ENCODE assay signal across 8 mouse cellular contexts in the genomic region with DNA sequence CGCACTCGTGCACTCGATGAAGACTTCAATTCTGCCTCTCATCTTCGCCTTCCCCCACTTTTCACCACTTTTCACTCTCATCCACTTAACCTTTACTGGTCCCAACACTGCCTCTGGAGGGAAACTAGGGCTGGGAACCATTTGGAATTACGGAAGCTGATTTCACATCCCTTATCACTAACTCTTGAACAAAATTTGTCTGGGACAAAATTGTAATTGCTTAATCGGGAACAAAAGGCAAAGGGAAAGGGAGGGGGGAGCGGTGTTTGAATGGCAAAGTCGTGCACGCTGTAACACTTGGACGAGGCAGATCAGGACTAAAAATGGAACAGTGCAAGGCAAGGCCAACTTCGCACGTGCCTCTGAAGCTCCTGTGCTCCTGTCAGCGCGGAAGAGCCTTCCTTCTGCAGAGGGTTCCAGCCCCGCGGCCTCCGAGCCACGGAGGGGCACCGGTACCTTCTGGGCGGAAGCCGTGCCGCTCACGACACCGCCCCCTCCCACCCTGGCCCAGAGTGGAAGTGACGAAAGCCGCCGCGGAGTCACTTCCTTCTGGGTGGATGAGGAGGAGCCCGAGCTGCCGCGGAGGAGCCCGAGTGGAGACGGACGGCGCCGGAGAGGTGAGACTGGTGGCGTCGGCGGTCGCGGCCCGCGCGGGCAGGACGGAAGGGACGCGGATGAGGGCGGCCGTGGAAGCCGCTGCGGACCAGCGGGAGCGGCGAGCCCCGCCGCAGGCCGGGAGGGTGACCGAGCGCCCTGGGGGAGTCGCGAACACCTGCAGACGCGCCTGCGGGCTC. TPM values are rescaled to one million over a fixed set of nuclear protein-coding genes. Genes with fewer than 3 reads are reported as not detected.
DNase-seq lines count a peak whose midpoint lies in the region; ATAC-seq lines count a peak whose summit lies in the region.

Etv3 (plus strand) TSS at position 365 of the 794 bp plus-strand sequence.

- H3K9ac ChIP-seq in hindbrain, embryonic 12.5 days, result peak within 1 kb of the TSS; percentile 99

- peaks cover 14% of the 10 kb centered on the region for H3K4me1 ChIP-seq in hindbrain, embryonic 12.5 days

- no peaks in the 10 kb centered on the region for H3K9me3 ChIP-seq in hindbrain, embryonic 12.5 days (replicated peaks)

- H3K36me3 ChIP-seq in hindbrain, embryonic 12.5 days, result peaks cover 30% of the 10 kb centered on the region

- H3K27me3 ChIP-seq in hindbrain, embryonic 12.5 days, result no peaks in the 10 kb centered on the region

- peak within 1 kb of the TSS; percentile 99 for H3K4me3 ChIP-seq in hindbrain, embryonic 12.5 days

- DNase-seq in R1 (ENCODE audit: low read depth, low spot score), result peak; percentile 87
- DNase-seq in cerebellum, postnatal 14 days, result peak; percentile 96
- peak; percentile 81 to 86 for DNase-seq in frontal cortex, postnatal 14 days (ENCODE audit: low spot score in 2 of 2)
- DNase-seq in layer of hippocampus, postnatal 14 days (ENCODE audit: low spot score in 2 of 2), result peak; percentile 88 to 90
- peak; percentile 94 for DNase-seq in lung, postnatal 10 days
- peak; percentile 87 for DNase-seq in ovary, postnatal 36 days (ENCODE audit: low spot score)
- DNase-seq in thymus, postnatal 14 days, result peak; percentile 95

- 7% methylated on average over 62 of the region's 64 CpGs for WGBS in hindbrain, embryonic 12.5 days

- H3K4me2 ChIP-seq in hindbrain, embryonic 12.5 days (replicated peaks), result peak within 1 kb of the TSS; percentile 83

- ATAC-seq in hindbrain, embryonic 12.5 days (ENCODE audit: low FRiP score), result peak; percentile 99

- H3K27ac ChIP-seq in hindbrain, embryonic 12.5 days, result peak within 1 kb of the TSS; percentile 73

RNA-seq across cellular contexts. Expression of gene Etv3, which starts in this region (rescaled TPM):
- 14.1 and 15.4 TPM in 2 replicates for polyA plus RNA-seq in hindbrain, embryonic 12.5 days (2016; fragmentation: Nextera tagmentation; extraction: Ambion mirVana)
- 10 to 100 TPM; 18.0 to 18.2 TPM for total RNA-seq in layer of hippocampus, postnatal 14 days (2021)

Comparison
In these comparisons a context has a peak if more than half of its experiments do, and no peak if none do; other contexts are left out.
1. Peak in every context shown above with its lines: DNase-seq, ATAC-seq, H3K4me3 ChIP-seq and H3K27ac ChIP-seq.